Mouse (Mus musculus): ENCODE results near the gene Ttc33.

DNA sequence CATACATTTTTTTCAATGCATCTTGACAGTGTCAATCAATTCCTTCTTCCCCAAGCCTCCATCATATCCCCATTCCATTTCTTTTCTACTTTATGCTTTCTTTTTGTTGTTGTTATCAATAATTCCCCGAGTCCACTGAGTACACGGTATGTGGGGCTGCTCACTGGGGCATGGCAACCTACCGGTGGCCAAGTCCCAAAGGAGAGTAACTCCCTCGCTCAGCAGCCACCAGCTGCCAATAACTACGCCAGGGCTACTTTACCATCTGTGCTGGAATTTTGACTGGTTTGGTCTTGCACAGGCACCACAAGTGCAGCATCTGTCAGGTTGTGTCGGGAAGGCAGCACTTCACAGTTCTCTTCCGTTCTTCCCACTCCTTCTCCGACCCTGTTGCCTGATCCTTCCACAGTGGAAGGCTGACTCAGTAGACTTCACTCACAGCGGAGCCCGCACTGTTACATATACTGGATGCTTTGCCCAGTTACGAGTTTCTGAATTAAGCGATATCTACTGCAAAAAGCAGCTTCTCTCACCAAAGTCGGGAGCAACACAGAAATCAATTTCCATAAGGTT, 76.9 kb downstream of the Ttc33 start:
- TF ChIP-seq CTCF (IDR thresholded peaks at IDR 0.05; ENCODE audit: control insufficient read depth, insufficient read depth, insufficient replicate concordance, low read depth, low read length) (no peak), POLR2A (IDR thresholded peaks at IDR 0.05; ENCODE audit: control insufficient read depth, low read depth, low read length) (no peak)
